Mouse (Mus musculus): ENCODE measurements around the gene Car4.
A peak's percentile ranks its signal among the peaks of the same experiment; 100 is the strongest.

The Car4 gene

DNA sequence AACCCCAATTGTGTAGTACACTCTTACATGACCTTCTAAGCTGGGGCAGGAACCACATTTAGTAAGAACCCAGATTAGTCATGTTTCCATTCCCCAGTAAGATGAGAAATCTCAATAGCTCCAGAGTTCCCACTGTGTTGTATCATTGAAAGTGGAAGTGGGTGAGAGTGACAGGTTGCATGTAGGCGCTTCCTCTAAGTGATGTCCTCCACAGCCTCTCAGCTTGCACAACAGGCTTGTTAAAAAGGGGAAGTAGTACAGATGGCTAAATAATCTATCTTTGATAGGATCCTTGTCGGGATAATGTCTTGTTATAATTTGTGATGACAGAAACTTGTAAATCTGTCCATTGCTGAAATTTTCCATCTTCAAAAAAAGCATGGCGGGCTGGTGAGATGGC lies 46.0 kb downstream of the Car4 start:
- DNase-seq (ENCODE audit: low spot score in 2 of 2), result peak in 1 of 2 experiments; percentile 13

DNA sequence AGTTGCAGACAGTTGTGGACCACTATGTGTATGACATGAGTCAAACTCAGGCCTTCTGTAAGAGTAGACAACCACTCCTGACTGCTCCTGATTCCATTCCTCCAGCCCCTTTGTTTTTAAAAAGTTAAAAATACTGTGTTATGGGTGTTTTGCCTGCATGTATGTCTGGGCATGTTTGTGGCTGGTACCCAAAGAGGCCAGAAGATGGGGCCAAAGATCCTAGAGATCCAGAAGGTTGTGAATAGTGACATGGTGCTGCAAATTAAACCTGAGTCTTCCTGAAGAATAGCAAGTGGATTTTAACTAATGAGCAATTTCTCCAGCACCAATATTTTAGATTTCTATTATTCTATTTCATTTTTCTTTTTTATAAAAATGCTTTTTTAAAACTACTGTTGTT lies 55.5 kb downstream of the Car4 start:
- no peak for DNase-seq (ENCODE audit: low spot score in 2 of 2)

All from spleen, postnatal 4 days (tissue).